Mouse (Mus musculus): ENCODE results near the gene Per1.

DNA sequence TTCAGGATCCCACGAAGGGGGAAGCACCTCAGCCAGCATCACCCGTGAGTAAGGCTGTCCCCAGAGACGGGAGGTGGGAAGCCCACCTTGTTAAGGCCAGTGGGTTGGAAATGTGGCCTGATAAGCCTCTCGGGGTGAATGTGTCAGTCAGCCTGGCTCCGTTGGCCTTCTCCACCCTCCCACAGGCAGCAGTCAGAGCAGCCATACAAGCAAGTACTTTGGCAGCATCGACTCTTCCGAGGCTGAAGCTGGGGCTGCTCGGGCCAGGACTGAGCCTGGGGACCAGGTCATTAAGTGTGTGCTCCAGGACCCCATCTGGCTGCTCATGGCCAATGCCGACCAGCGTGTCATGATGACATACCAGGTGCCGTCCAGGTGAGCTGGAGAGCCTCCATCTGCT lies 12.7 kb downstream of the Per1 start:
- TF ChIP-seq CTCF (IDR thresholded peaks at IDR 0.05; ENCODE audit: borderline replicate concordance, extremely low read depth, insufficient read depth, insufficient read length): no peak
- no peak for TF ChIP-seq POLR2A (IDR thresholded peaks at IDR 0.05; ENCODE audit: borderline replicate concordance, extremely low read depth, insufficient read depth, insufficient read length, poor library complexity, severe bottlenecking)

Measured in brain, embryonic 14.5 days (tissue).